Mouse (Mus musculus) liver, postnatal 0 days (tissue): Measurements from ENCODE around the gene Frem3. TPM values are rescaled to one million over a fixed set of nuclear protein-coding genes. Genes with fewer than 3 reads are reported as not detected.

Experiments used
- ATAC-seq: fragments of 200-750 bp; cut with Nextera tagmentation; 2 replicates; pipeline ENCODE4 v1.8.0; 2017; ENCODE audit warnings: mild to moderate bottlenecking, moderate library complexity
- DNase-seq: peaks from one replicate; pipeline ENCODE4 v3.0.0-alpha.2; 2016
- H3K27ac ChIP-seq: fragments of 300-500 bp; sonication (generic); 2 replicates; pipeline ENCODE4 v1.5.1; 2014; ENCODE audit warnings: antibody characterized with exemption, moderate library complexity, mild to moderate bottlenecking, low read depth
- H3K27me3 ChIP-seq: fragments of 300-500 bp; sonication (generic); 2 replicates; pipeline ENCODE4 v1.6.1; 2014; ENCODE audit warnings: low read length, control low read depth, mixed read lengths; ENCODE audit not compliant: insufficient read depth
- H3K36me3 ChIP-seq: fragments of 300-500 bp; sonication (generic); replicated peaks from 2 replicates; pipeline ENCODE4 v1.6.1; 2014; ENCODE audit warnings: mild to moderate bottlenecking, control low read depth, low read length, moderate library complexity, mixed read lengths; ENCODE audit not compliant: insufficient read depth
- H3K4me1 ChIP-seq: fragments of 300-500 bp; sonication (generic); 2 replicates; pipeline ENCODE4 v1.6.1; 2014; ENCODE audit warnings: antibody characterized with exemption, mild to moderate bottlenecking, control low read depth; ENCODE audit not compliant: insufficient read depth
- H3K4me2 ChIP-seq: fragments of 300-500 bp; sonication (generic); 2 replicates; pipeline ENCODE4 v1.6.1; 2014; ENCODE audit warnings: low read depth, mild to moderate bottlenecking, low read length, moderate library complexity, mixed read lengths
- H3K4me3 ChIP-seq: fragments of 300-500 bp; sonication (generic); 2 replicates; pipeline ENCODE4 v1.5.1; 2014; ENCODE audit warnings: low read depth, low read length
- H3K9ac ChIP-seq: fragments of 300-500 bp; sonication (generic); replicated peaks from 2 replicates; pipeline ENCODE4 v1.6.1; 2014; ENCODE audit warnings: mild to moderate bottlenecking, moderate library complexity
- H3K9me3 ChIP-seq: fragments of 300-500 bp; sonication (generic); 2 replicates; pipeline ENCODE4 v1.6.1; 2016; ENCODE audit warnings: mild to moderate bottlenecking, control low read depth, low read length, mixed read lengths
- CTCF ChIP-seq: sonication (generic); IDR thresholded peaks from 2 replicates; pipeline ENCODE4 v1.5.1; 2016; ENCODE audit warnings: antibody characterized with exemption, low read depth
- EP300 ChIP-seq: IDR thresholded peaks from 2 replicates; pipeline ENCODE4 v1.6.1; 2016; ENCODE audit warnings: antibody characterized with exemption, low read depth, mild to moderate bottlenecking
- whole genome bisulfite sequencing: fragments of 180-500 bp; shearing (Covaris S2); extraction: QIAGEN DNeasy Blood & Tissue Kit; methylation state at CpG from one replicate; pipeline ENCODE4 v1.1.7; 2014; ENCODE audit not compliant: insufficient replicate concordance; 5-methylcytosine and 5-hydroxymethylcytosine counted together
- polyA plus RNA-seq: library from polyadenylated mRNA; unstranded; fragments of >200 nt; fragmentation: Nextera tagmentation; extraction: Ambion mirVana; gene quantifications from 2 replicates; pipeline ENCODE4 v1.2.1, GENCODE M21; 2015

Frem3 gene
- polyA plus RNA-seq, 1 experiment from 2014 or later = 0.08 TPM

- TF ChIP-seq EP300 = no peak
- no peak for TF ChIP-seq CTCF
- Histone ChIP-seq H3K9ac (no peak overlapping the region), H3K4me2 (no peak overlapping the region), H3K27me3 (no peaks in the 10 kb centered on the region), H3K27ac (no peak overlapping the region), H3K4me3 (no peak overlapping the region), H3K9me3 (no peaks in the 10 kb centered on the region), H3K4me1 (no peaks in the 10 kb centered on the region), H3K36me3 (no peaks in the 10 kb centered on the region)
- WGBS = 82% methylated on average over 2 of the region's 2 CpGs
- DNase-seq = no peak
- no peak for ATAC-seq
Measured at GRCm38 (mm10) chr8:80577126-80577525, 33.8 kb upstream of the Frem3 start.

- Histone ChIP-seq H3K27ac (no peak overlapping the region), H3K4me2 (no peak overlapping the region), H3K9ac (no peak overlapping the region), H3K4me3 (no peak overlapping the region), H3K27me3 (no peaks in the 10 kb centered on the region), H3K36me3 (no peaks in the 10 kb centered on the region), H3K9me3 (no peaks in the 10 kb centered on the region), H3K4me1 (no peaks in the 10 kb centered on the region)
- 64% methylated on average over 1 of the region's 1 CpGs for WGBS
- no peak for TF ChIP-seq EP300
- no peak for TF ChIP-seq CTCF
- DNase-seq (no peak), ATAC-seq (no peak)
Measured at GRCm38 (mm10) chr8:80579038-80579437, 31.8 kb upstream of the Frem3 start.

- no peak overlapping the region for H3K4me3 ChIP-seq
- no peaks in the 10 kb centered on the region for H3K36me3 ChIP-seq
- WGBS = 85% methylated on average over 5 of the region's 5 CpGs
- H3K9ac ChIP-seq = no peak overlapping the region
- no peaks in the 10 kb centered on the region for H3K4me1 ChIP-seq
- H3K27me3 ChIP-seq = no peaks in the 10 kb centered on the region
- no peak overlapping the region for H3K27ac ChIP-seq
- DNase-seq (no peak), ATAC-seq (no peak)
- H3K4me2 ChIP-seq = no peak overlapping the region
- TF ChIP-seq EP300 = no peak
- TF ChIP-seq CTCF = no peak
- H3K9me3 ChIP-seq = no peaks in the 10 kb centered on the region
Measured at GRCm38 (mm10) chr8:80592626-80593025, 18.3 kb upstream of the Frem3 start.

- Histone ChIP-seq H3K4me1 (no peaks in the 10 kb centered on the region), H3K9ac (no peak overlapping the region), H3K27ac (no peak overlapping the region), H3K9me3 (no peaks in the 10 kb centered on the region), H3K4me2 (no peak overlapping the region), H3K4me3 (no peak overlapping the region), H3K36me3 (no peaks in the 10 kb centered on the region), H3K27me3 (no peaks in the 10 kb centered on the region)
- DNase-seq (no peak), ATAC-seq (no peak)
- 76% methylated on average over 6 of the region's 6 CpGs for WGBS
- TF ChIP-seq CTCF (no peak), EP300 (no peak)
Measured at GRCm38 (mm10) chr8:80600600-80601170, 10.2 kb upstream of the Frem3 start.

- 63% methylated on average over 4 of the region's 4 CpGs for WGBS
- TF ChIP-seq CTCF (no peak), EP300 (no peak)
Measured at GRCm38 (mm10) chr8:80601886-80602285, 9.0 kb upstream of the Frem3 start.

GRCm38 (mm10) chr8:80607082-80607481 lies 3.8 kb upstream of the Frem3 start:
- Histone ChIP-seq H3K36me3 (no peaks in the 10 kb centered on the region), H3K4me3 (no peak overlapping the region), H3K9me3 (no peaks in the 10 kb centered on the region), H3K27ac (no peak overlapping the region), H3K9ac (no peak overlapping the region), H3K4me1 (no peaks in the 10 kb centered on the region), H3K4me2 (no peak overlapping the region), H3K27me3 (peaks cover 14% of the 10 kb centered on the region)
- ATAC-seq (no peak), DNase-seq (no peak)
- 43% methylated on average over 4 of the region's 4 CpGs for WGBS
- TF ChIP-seq EP300 = no peak
- no peak for TF ChIP-seq CTCF

More at GRCm38 (mm10) chr8:80601886-80602285, 9.0 kb upstream of the Frem3 start:
- no peak for DNase-seq
- H3K4me2 ChIP-seq = no peak overlapping the region
- no peak overlapping the region for H3K9ac ChIP-seq
- H3K4me1 ChIP-seq = no peaks in the 10 kb centered on the region
- H3K4me3 ChIP-seq = no peak overlapping the region
- H3K27ac ChIP-seq = no peak overlapping the region
- no peaks in the 10 kb centered on the region for H3K27me3 ChIP-seq
- no peaks in the 10 kb centered on the region for H3K9me3 ChIP-seq
- no peaks in the 10 kb centered on the region for H3K36me3 ChIP-seq
- ATAC-seq = no peak

GRCm38 (mm10) chr8:80611441-80611751 lies 516 bp downstream of the Frem3 start:
- 14% methylated on average over 12 of the region's 12 CpGs for WGBS
- no peak for TF ChIP-seq CTCF
- TF ChIP-seq EP300 = no peak
- no peak for ATAC-seq

More at GRCm38 (mm10) chr8:80611441-80611751, 516 bp downstream of the Frem3 start:
- Histone ChIP-seq H3K27ac (no peak overlapping the region), H3K36me3 (no peaks in the 10 kb centered on the region), H3K9ac (no peak overlapping the region), H3K4me1 (no peaks in the 10 kb centered on the region), H3K9me3 (no peaks in the 10 kb centered on the region), H3K4me2 (no peak overlapping the region), H3K27me3 (peaks cover 14% of the 10 kb centered on the region), H3K4me3 (no peak overlapping the region)
- DNase-seq = no peak
